Mouse (Mus musculus) lung, embryonic 16.5 days (tissue): ENCODE results near the gene Slc46a2. TPM values are rescaled to one million over a fixed set of nuclear protein-coding genes. Genes with fewer than 3 reads are reported as not detected.

Experiments
- ATAC-seq: fragments of 200-750 bp; cut with Nextera tagmentation; 2 replicates; pipeline ENCODE4 v1.8.0; 2017; ENCODE audit warnings: low read depth, mild to moderate bottlenecking, moderate library complexity
- H3K27ac ChIP-seq: fragments of 300-500 bp; sonication (generic); 2 replicates; pipeline ENCODE4 v1.5.1; 2014; ENCODE audit warnings: mild to moderate bottlenecking, control low read depth, low read length
- H3K27me3 ChIP-seq: fragments of 300-500 bp; sonication (generic); 2 replicates; pipeline ENCODE4 v1.6.1; 2014; ENCODE audit warnings: low read depth, low read length, mixed read lengths; ENCODE audit not compliant: control insufficient read depth, insufficient read depth
- H3K36me3 ChIP-seq: fragments of 300-500 bp; sonication (generic); 2 replicates; pipeline ENCODE4 v1.6.1; 2014; ENCODE audit warnings: low read length; ENCODE audit not compliant: control insufficient read depth, insufficient read depth
- H3K4me1 ChIP-seq: fragments of 300-500 bp; sonication (generic); replicated peaks from 2 replicates; pipeline ENCODE4 v1.6.1; 2014; ENCODE audit warnings: low read length, mixed read lengths; ENCODE audit not compliant: control insufficient read depth, insufficient read depth
- H3K4me2 ChIP-seq: fragments of 300-500 bp; sonication (generic); 2 replicates; pipeline ENCODE4 v1.6.1; 2014; ENCODE audit warnings: low read depth, low read length, control low read depth
- H3K4me3 ChIP-seq: fragments of 300-500 bp; sonication (generic); 2 replicates; pipeline ENCODE4 v1.5.1; 2014; ENCODE audit warnings: mild to moderate bottlenecking, low read length, control low read depth
- H3K9ac ChIP-seq: fragments of 300-500 bp; sonication (generic); 2 replicates; pipeline ENCODE4 v1.6.1; 2014; ENCODE audit warnings: low read length, control low read depth
- H3K9me3 ChIP-seq: fragments of 300-500 bp; sonication (generic); 2 replicates; pipeline ENCODE4 v1.6.1; 2016; ENCODE audit warnings: low read length; ENCODE audit not compliant: control insufficient read depth
- WGBS: fragments of 180-500 bp; shearing (Covaris S2); extraction: QIAGEN DNeasy Blood & Tissue Kit; methylation state at CpG from one replicate; pipeline ENCODE4 v1.1.7; 2014; 5-methylcytosine and 5-hydroxymethylcytosine counted together
- polyA plus RNA-seq: library from polyadenylated mRNA; unstranded; fragments of >200 nt; fragmentation: Nextera tagmentation; extraction: Ambion mirVana; gene quantifications from 2 replicates; pipeline ENCODE4 v1.2.1, GENCODE M21; 2015

Slc46a2 gene
- polyA plus RNA-seq, result 1.1 and 2.5 TPM in 2 replicates

DNA sequence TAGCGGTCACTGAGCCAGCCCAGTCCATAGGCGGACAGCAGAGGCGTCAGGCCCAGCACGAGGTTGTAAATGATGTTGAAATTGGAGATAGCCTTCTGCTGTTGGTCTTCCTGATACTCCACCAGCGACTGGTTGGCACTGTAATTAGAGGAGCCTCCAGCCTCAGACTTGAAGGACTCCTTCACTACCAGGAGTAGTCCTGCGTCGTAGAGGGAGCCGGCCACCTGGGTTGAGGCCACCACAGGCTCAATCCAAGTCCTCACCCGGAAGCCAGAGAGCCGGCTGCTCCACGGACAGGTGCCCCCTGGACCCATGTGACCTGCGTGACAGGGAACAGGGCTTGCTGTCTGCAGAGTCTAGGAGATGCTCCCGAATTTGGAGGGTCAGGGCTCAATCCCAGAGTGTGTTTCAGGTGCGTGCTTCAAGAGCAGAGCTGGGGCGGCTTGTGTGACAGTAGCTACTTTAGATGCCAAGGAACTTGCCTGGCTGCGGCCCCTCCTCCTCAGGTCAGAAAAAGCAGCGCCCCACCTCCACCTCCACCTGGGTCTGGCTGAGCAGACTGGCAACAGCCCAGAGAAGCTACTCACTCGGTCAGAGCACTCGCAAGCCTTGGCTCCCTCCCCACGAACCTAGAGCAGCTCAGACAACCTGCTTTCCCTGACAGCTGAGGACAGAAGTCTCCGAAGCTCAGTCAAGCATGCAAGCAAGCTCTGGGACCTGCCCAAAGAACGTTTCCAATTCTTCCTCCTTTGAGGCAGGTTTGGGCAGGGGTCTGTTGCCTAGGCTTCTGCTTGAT is at the start of gene Slc46a2:
Gene Slc46a2, minus strand, starts transcription at position 449 of the 796 bp plus-strand sequence.
- no peak within 1 kb of the TSS for H3K27ac ChIP-seq
- H3K27me3 ChIP-seq, result no peaks in the 10 kb centered on the region
- H3K4me3 ChIP-seq, result peak within 1 kb of the TSS; percentile 17; the same call in 1 of the 2 replicates
- H3K9ac ChIP-seq, result no peak within 1 kb of the TSS
- peak; percentile 70 for ATAC-seq
- H3K36me3 ChIP-seq, result no peaks in the 10 kb centered on the region
- no peaks in the 10 kb centered on the region for H3K4me1 ChIP-seq
- WGBS, result 14% methylated on average over 22 of the region's 22 CpGs
- no peaks in the 10 kb centered on the region for H3K9me3 ChIP-seq
- H3K4me2 ChIP-seq, result peak within 1 kb of the TSS; percentile 33

DNA sequence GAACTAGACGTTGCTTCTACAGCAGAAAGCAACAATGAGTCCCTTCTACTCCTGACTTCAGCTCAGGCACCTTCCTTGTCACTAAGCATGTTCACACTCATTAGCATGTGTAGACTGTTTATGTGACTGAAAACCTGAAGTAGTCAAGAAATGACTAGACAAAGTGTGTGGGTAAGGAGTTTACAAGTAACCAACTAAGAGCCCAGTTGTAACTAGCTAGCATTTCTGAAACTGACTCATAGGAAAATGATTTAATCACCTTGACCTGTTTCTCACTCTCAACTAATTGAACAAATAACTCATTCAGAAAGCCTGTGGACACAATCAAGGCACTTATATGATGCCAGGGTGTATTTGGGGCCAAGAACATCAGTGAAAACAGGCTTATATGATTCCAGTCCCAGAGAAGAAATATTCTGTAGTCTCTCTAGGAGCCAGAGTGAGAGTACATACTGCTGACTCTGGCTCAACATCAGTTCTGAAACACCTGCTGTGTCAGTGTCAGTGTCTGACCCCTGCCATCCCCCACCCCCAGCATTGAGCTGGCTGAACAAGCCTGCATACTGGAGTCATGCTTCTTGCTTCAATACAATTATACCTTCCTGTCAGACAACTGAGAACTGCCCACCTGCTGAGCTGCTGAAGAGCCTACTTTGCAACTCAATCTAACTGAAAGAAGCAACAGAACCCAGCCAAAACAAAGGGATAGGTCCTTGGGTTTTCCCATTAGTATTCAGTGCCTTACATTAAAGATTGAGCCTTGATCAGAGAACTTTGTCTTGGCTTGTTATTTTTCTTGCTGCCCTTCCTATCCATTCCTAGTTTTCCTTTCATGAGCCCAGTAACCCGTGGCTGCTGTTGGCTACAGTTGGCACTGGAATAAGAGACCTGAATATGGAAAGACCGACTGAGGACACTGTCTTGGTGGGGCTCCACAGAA is 48.8 kb upstream of the Slc46a2 start, which contains the start of gene Mup6:
Gene Mup6, plus strand, starts transcription at position 890 of the 940 bp plus-strand sequence.
- Histone ChIP-seq H3K27me3 (no peaks in the 10 kb centered on the region), H3K4me2 (no peak within 1 kb of the TSS), H3K4me3 (no peak within 1 kb of the TSS), H3K36me3 (no peaks in the 10 kb centered on the region), H3K27ac (no peak within 1 kb of the TSS), H3K9ac (no peak within 1 kb of the TSS), H3K9me3 (no peaks in the 10 kb centered on the region), H3K4me1 (no peaks in the 10 kb centered on the region)
- WGBS, result 50% methylated on average over 3 of the region's 3 CpGs
- ATAC-seq, result no peak

DNA sequence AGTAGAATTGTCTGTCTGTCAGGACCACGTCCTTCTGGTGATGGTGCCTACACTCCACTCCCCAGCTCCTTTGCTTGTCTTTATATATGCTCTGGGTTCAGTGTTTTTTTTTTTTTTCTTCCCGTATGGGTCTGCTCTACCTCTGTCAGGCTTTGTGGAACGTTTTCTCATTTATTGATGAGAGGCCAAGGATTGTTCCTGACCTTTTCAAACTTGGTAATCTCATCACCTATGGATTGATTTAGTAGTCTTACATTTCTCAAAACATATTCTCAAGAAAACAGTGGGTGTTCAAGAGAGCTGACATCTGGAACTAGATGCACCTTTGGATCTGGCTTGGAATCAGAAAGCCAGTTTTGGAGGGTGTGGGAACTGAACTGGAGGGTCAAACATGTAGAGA is 45.8 kb upstream of the Slc46a2 start, which contains the start of gene Mup4:
Gene Mup4, minus strand, starts transcription at position 101 of the 400 bp plus-strand sequence.
- H3K27me3 ChIP-seq, result no peaks in the 10 kb centered on the region
- WGBS, result 71% methylated on average over 3 of the region's 3 CpGs
- ATAC-seq, result no peak

DNA sequence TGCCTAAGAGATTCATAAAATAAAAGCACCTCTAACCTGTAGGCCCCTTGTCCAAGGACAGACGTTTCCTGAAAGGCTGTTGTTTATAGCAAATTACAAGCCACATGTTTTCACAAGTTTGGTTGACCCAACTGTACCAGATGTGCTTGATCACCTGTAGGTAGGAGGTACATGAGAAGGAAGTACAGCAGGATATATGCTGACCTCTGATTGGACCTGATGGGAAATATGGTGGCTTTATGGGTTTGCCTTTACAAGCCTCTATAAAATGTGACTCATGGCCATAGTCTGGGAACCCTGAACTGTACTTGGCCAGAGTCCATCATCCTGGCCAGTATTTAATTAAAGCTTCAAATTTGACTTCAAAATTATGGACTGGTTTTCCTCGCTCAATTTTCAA is 22.7 kb upstream of the Slc46a2 start:
- no peaks in the 10 kb centered on the region for H3K36me3 ChIP-seq
- 58% methylated on average over 2 of the region's 2 CpGs for WGBS
- no peak for ATAC-seq
- H3K4me3 ChIP-seq, result no peak overlapping the region
- H3K27ac ChIP-seq, result no peak overlapping the region
- no peaks in the 10 kb centered on the region for H3K9me3 ChIP-seq
- no peak overlapping the region for H3K4me2 ChIP-seq
- H3K9ac ChIP-seq, result no peak overlapping the region
- no peaks in the 10 kb centered on the region for H3K27me3 ChIP-seq
- no peaks in the 10 kb centered on the region for H3K4me1 ChIP-seq

More for the DNA sequence above, 45.8 kb upstream of the Slc46a2 start, which contains the start of gene Mup4:
- no peaks in the 10 kb centered on the region for H3K4me1 ChIP-seq
- no peak within 1 kb of the TSS for H3K9ac ChIP-seq
- H3K36me3 ChIP-seq, result no peaks in the 10 kb centered on the region
- H3K4me3 ChIP-seq, result no peak within 1 kb of the TSS
- H3K9me3 ChIP-seq, result no peaks in the 10 kb centered on the region
- no peak within 1 kb of the TSS for H3K4me2 ChIP-seq
- no peak within 1 kb of the TSS for H3K27ac ChIP-seq

DNA sequence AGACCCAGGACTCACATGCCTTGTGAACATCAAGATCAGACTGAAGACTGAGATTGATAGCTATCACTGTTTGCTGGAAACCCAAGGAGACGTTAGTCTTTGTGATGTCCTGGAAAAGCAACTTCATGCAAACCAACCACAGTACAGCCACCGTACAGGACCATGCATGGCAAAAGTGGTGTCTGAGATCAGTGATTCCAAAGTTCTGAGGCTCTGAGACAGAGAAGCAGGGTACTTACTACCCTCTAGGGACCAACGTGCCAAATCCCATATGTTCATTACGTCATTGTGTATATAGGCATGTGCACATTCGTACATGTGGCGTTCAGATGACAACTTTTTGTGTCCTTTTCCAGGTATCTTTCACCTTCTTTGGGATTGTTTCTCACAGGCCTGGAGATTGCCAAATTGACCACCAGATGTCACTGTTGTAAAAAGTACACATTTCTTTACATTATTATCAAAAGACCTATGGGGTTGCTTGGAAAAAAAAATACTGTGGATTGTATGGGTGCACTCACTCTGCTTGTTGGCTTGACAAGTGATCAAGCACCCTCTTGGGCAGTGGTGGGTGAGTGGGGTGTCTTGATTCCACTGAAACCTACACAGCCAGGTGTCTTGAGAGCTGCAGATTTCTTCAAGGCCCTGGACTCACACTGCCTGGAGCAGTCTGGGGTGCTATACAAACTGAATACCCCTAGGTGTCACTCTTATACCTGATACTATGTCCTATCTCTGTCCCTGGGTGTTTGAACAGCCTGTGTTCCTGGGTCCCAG is 17.8 kb upstream of the Slc46a2 start:
- 44% methylated on average over 6 of the region's 6 CpGs for WGBS
- ATAC-seq, result peak; percentile 68; the same call in 1 of the 2 replicates
- H3K9me3 ChIP-seq, result no peaks in the 10 kb centered on the region
- no peaks in the 10 kb centered on the region for H3K27me3 ChIP-seq
- no peak overlapping the region for H3K4me2 ChIP-seq
- H3K36me3 ChIP-seq, result no peaks in the 10 kb centered on the region
- no peak overlapping the region for H3K4me3 ChIP-seq
- H3K4me1 ChIP-seq, result no peaks in the 10 kb centered on the region
- H3K9ac ChIP-seq, result no peak overlapping the region
- H3K27ac ChIP-seq, result no peak overlapping the region

DNA sequence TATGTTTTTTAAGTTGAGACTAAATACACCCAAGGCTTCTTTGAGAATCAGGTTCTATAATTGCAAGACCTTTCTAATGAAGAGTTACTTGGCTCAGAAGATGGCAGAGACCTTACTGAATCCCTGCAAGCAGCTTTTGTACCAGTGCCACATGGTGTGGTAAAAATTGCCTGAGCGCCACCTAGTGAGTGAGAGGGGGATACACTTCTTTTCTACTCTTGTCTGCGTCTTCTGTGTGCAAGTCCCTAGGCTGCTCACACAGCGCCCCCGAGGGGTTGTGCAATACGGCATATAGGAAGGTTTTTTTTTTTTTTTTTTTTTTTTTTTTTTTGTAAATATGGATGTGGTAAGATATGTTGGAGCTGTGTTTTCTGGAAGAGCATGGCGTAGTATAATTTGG is 13.5 kb upstream of the Slc46a2 start:
- Histone ChIP-seq H3K27me3 (no peaks in the 10 kb centered on the region), H3K9ac (no peak overlapping the region), H3K4me1 (peaks cover 4% of the 10 kb centered on the region; the same call in 1 of the 2 replicates), H3K36me3 (no peaks in the 10 kb centered on the region), H3K9me3 (no peaks in the 10 kb centered on the region), H3K27ac (no peak overlapping the region), H3K4me2 (no peak overlapping the region), H3K4me3 (no peak overlapping the region)
- 16% methylated on average over 6 of the region's 6 CpGs for WGBS
- ATAC-seq, result peak; percentile 72

DNA sequence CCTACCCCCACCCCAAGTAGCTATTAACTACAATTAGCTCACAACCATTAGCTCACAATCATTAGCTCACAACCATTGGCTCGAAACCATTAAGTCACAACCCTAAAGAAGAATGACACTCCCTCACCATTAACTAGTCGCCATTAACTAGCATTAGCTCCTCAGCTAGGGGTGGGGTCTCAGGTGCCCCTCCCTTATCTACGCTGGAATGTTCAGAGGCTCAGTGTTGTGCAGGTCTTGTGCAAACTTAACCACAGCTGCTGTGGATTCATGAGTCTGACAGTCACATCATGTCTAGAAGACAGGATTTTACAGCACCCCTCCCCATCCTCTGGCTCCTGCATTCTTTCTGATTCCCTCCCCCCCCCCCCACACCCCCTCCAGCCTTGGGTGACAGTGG is 12.8 kb upstream of the Slc46a2 start:
- Histone ChIP-seq H3K4me1 (peaks cover 4% of the 10 kb centered on the region; the same call in 1 of the 2 replicates), H3K9me3 (no peaks in the 10 kb centered on the region), H3K9ac (no peak overlapping the region), H3K4me3 (no peak overlapping the region), H3K27ac (no peak overlapping the region), H3K27me3 (no peaks in the 10 kb centered on the region), H3K36me3 (no peaks in the 10 kb centered on the region), H3K4me2 (no peak overlapping the region)
- 76% methylated on average over 3 of the region's 3 CpGs for WGBS
- ATAC-seq, result no peak

DNA sequence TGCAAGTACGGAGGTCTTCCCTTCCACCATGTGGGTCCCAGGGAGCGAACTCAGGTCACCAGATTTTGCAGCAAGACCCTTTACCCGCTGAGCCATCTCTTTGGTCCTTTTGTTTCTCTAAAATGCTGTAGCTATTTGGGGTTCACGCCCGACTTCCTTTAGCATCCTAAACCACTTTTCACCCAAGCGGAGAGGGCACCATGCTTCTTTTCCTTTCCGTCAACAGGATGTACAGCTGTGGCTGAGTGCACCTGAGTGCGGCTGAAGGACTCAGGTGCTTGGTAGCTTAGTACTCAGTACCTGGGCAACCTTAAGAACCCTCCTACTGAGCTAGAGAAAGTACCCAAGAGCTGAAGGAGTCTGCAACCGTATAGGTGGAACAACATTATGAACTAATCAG is 10.2 kb upstream of the Slc46a2 start:
- peaks cover 4% of the 10 kb centered on the region; the same call in 1 of the 2 replicates for H3K4me1 ChIP-seq

More for the DNA sequence above, 10.2 kb upstream of the Slc46a2 start:
- Histone ChIP-seq H3K4me3 (no peak overlapping the region), H3K36me3 (no peaks in the 10 kb centered on the region), H3K27me3 (no peaks in the 10 kb centered on the region), H3K9me3 (no peaks in the 10 kb centered on the region), H3K9ac (no peak overlapping the region), H3K4me2 (no peak overlapping the region), H3K27ac (no peak overlapping the region)
- WGBS, result 77% methylated on average over 9 of the region's 9 CpGs
- ATAC-seq, result no peak
